Mouse (Mus musculus) leukemia stem cell, adult 10-12 weeks (primary cell): Measurements from ENCODE around the gene Scamp3. TPM values are rescaled to one million over a fixed set of nuclear protein-coding genes. Genes with fewer than 3 reads are reported as not detected.

Source experiments
- polyA plus RNA-seq: library from polyadenylated mRNA; stranded (reverse); fragments of >175 nt; gene quantifications from 2 replicates; pipeline ENCODE4 v1.2.3, GENCODE M21; 2012; ENCODE audit warnings: low replicate concordance

The Scamp3 gene
- 198 and 209 TPM in 2 replicates for polyA plus RNA-seq

DNA sequence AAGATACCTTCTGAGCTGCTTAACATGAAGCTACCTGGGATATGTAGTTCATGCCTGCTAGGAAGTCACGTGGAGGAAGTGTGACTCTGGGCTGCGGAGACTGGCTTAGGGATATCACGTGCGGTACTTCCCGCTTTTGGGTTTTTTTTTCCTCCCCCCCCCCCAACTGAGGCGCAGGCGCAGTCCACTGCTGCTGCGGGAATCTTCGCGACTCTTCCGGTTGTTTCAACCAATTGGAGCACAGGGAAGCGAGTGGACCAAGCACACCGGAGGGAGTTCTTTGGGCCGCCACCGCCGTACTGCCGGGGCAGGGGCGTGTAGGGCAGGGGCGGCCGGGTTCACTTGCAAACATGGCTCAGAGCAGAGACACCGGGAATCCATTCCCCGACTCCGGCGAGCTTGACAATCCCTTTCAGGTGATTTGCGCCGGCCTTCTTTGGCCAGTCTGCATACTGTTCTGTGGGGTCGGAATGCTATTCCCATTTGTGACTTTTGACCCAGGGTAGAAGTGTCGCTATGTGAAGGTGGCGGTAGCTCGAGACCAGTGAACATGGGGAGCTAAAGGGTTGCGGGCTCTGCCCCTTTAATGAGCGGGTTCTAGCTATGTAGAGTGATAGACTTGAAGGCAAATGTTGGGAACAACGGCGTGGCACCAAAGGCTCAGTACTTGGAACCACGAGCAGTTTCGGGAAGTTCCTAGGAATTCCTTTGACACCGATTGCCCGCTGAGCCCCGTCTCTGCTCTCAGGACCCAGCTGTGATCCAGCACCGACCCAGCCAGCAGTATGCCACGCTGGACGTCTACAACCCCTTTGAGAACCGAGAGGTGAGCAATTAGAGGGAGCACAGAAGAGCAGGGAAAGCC is at the start of gene Scamp3:
Gene Scamp3, plus strand, starts transcription at position 232 of the 865 bp plus-strand sequence.

DNA sequence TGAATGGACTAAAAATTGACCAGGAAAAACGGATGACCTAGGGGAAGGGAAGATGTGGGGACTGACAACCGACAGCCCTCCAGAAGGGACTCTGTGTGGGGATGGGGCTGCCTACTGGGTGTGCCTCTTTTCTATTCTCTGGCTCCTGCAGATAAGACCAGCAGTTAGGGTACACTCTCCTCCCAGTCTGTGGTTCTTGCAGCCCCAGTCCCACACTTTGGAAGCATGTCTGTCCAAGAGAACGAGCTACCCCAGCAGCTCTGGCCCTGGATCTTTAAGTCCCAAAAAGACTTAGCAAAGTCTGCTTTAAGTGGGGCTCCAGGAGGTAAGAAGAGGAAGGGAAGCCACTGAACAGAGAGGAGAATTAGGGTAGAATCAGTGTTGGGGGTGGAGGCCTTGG is 41.3 kb upstream of the Scamp3 start, which contains the start of gene Pklr:
Gene Pklr, plus strand, starts transcription at position 185 of the 400 bp plus-strand sequence.

GRCm38 (mm10) chr3:89159616-89160344 is 17.5 kb upstream of the Scamp3 start, which contains the start of gene Hcn3:
Hcn3 (minus strand) TSS chr3:89160196.

GRCm38 (mm10) chr3:89164506-89165267 is 12.6 kb upstream of the Scamp3 start, which contains the start of gene Clk2:
Clk2 (plus strand) TSS chr3:89164795.

DNA sequence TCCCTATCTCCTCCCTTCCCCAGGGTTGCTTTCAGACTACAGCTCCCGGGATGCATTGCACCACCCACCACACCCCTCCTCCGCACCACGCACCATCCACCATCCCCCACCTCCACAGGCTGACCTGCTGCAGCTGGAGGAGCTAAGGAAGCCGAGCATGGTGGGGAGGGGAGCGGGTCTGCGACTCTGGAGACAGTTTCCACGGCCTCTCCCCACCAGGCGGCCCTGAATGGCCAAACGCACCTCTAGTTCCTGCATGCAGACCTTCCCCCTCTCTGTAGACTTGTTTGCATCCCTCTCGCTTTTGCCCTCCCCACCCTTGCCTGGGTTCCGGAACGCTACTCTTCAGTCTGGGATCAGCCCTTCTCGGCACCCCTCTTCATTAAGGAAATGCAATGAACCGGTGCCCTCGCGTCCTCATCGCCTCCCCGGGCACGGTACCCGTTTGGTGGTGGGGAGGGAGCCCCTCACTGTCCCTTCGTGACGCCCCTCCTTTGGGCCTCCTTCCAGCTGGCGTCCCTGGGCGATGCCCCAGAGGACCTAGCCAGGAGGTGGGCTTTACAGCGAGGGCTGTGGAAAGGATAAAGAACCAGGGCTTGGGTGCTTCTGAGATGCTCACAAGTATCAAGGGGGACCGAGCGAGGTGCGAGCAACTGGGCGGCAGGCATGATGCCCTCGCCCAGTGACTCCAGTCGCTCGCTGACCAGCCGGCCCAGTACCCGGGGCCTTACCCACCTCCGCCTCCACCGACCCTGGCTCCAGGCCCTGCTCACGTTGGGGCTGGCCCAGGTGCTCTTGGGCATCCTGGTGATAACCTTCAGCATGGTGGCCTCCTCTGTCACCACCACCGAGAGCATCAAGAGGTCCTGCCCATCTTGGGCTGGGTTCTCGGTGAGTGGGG is 6.0 kb downstream of the Scamp3 start, which contains the start of gene Fam189b:
Gene Fam189b, plus strand, starts transcription at position 86 of the 901 bp plus-strand sequence.

DNA sequence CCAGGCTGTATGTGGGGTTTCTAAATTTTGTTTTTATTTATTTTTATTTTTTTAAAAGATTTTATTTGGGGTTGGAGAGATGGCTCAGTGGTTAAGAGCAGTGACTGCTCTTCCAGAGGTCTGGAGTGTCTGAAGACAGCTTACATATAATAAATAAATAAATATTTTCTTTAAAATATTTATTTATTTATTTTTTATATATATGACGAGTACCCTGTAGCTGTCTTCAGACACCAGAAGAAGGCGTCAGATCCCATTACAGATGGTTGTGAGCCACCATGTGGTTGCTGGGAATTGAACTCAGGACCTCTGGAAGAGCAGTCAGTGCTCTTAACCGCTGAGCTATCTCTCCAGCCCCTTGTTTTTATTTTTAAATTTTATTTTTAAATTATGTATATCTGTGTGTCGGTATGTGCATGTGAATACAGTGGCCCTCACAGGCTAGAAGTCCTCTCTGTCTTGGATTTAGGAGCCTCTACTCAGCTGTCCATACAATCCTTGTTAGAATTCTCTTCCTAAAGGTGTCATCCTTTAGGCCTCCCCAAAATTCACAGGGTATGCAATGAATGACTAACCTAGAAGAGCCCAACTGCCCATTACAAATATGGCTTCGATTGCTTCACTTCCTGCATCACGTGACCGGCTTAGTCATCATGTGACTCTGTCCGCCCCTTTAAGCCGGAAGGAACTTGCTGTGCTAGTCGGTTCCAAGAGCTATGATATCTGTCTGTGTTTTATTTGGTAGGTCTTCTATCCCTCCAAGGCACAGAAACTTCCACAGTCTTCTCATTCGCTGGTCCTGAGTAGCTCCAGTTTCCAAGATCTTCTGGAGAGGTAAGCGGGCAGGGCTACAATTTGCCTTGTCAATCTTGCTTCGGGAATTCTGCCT is 25.2 kb downstream of the Scamp3 start, which contains the start of gene Gba:
Gene Gba, plus strand, starts transcription at position 676 of the 889 bp plus-strand sequence.

GRCm38 (mm10) chr3:89214681-89215411 is 37.6 kb downstream of the Scamp3 start, which contains the start of gene Thbs3:
Thbs3 (plus strand) TSS chr3:89215180.

DNA sequence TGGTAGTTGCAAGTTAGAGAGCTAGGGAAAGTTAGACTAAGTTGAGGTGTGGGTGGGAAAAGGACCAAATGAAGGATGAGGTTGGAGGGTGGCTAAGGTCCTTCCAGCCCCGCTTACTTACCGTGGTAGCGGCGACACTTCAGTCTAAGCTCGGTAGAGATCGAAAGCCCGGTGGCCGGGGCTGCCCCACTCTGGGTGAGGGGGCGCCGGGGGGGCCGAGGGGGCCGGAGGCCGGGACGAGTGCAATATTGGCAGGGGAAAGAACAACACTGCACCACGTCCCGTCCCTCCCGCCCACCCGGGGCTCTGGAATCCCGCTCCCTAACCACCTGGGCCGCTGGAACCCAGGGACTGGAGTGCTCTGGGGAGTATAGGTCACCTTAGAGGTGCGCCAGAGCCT is 49.6 kb downstream of the Scamp3 start, which contains the start of gene Mtx1:
Gene Mtx1, minus strand, starts transcription at position 189 of the 400 bp plus-strand sequence.

DNA sequence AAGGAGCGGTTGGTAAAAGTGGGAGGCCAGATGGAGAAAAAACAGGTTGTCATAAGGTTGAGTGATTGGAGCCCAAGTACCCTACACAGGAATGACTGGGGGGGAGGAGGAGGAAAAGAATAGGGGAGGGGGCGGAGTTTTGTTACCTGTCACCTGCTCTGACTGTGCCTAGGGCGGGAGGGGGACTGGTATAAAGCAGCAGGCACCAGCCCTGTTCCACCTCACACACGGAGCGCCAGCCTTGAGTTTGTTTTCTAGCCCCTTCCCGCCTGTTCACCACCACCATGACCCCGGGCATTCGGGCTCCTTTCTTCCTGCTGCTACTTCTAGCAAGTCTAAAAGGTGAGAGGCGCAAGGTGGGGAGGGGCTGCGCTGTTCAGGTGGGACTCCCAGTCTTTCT is 51.6 kb downstream of the Scamp3 start, which contains the start of gene Muc1:
Gene Muc1, plus strand, starts transcription at position 222 of the 400 bp plus-strand sequence.

Other genes with a start within 250 kb of the Scamp3 start
- gene Ash1l, start 226.9 kb upstream of the Scamp3 start, polyA plus RNA-seq, result 2.0 and 3.8 TPM in 2 replicates
- 22.3 and 106 TPM in 2 replicates for gene Dap3, start 226.3 kb upstream of the Scamp3 start, polyA plus RNA-seq
- gene Rusc1, start 84.2 kb upstream of the Scamp3 start, polyA plus RNA-seq, result 12.2 and 18.4 TPM in 2 replicates
- 1.5 and 5.4 TPM in 2 replicates for gene Gm43738, start 76.4 kb upstream of the Scamp3 start, polyA plus RNA-seq
- 2.5 and 4.7 TPM in 2 replicates for gene Fdps, start 75.5 kb upstream of the Scamp3 start, polyA plus RNA-seq
- 289 and 608 TPM in 2 replicates for gene Pklr, start 41.3 kb upstream of the Scamp3 start, polyA plus RNA-seq
- 0.42 and 0.53 TPM in 2 replicates for gene Hcn3, start 17.3 kb upstream of the Scamp3 start, polyA plus RNA-seq
- 23.7 and 40.4 TPM in 2 replicates for gene Clk2, start 12.7 kb upstream of the Scamp3 start, polyA plus RNA-seq
- gene Fam189b, start 5.7 kb downstream of the Scamp3 start, polyA plus RNA-seq, result 55.0 and 89.5 TPM in 2 replicates
- 5.4 and 6.8 TPM in 2 replicates for gene Gba, start 25.5 kb downstream of the Scamp3 start, polyA plus RNA-seq
- 0.07 and 0.12 TPM in 2 replicates for gene Thbs3, start 37.7 kb downstream of the Scamp3 start, polyA plus RNA-seq
- gene Mtx1, start 49.6 kb downstream of the Scamp3 start, polyA plus RNA-seq, result 448 and 636 TPM in 2 replicates
- gene Muc1, start 51.6 kb downstream of the Scamp3 start, polyA plus RNA-seq, result 0.77 TPM in 1 of 2 replicates, not detected in the other
- gene Krtcap2, start 68.5 kb downstream of the Scamp3 start, polyA plus RNA-seq, result 48.3 and 213 TPM in 2 replicates
- gene Trim46, start 68.8 kb downstream of the Scamp3 start, polyA plus RNA-seq, result 2.6 and 5.4 TPM in 2 replicates
- 175 and 302 TPM in 2 replicates for gene Dpm3, start 81.9 kb downstream of the Scamp3 start, polyA plus RNA-seq
- 10.0 and 13.3 TPM in 2 replicates for gene Slc50a1, start 93.1 kb downstream of the Scamp3 start, polyA plus RNA-seq
- gene Efna1, start 103.7 kb downstream of the Scamp3 start, polyA plus RNA-seq, result 0.14 and 1.4 TPM in 2 replicates
- not detected in 2 replicates for gene Efna3, start 145.5 kb downstream of the Scamp3 start, polyA plus RNA-seq
- 0.39 and 0.50 TPM in 2 replicates for gene Efna4, start 160.6 kb downstream of the Scamp3 start, polyA plus RNA-seq
- gene Adam15, start 172.5 kb downstream of the Scamp3 start, polyA plus RNA-seq, result 28.1 and 30.7 TPM in 2 replicates
- gene Dcst2, start 184.5 kb downstream of the Scamp3 start, polyA plus RNA-seq, result not detected in 2 replicates
- gene Dcst1, start 187.8 kb downstream of the Scamp3 start, polyA plus RNA-seq, result not detected in 2 replicates
- gene Zbtb7b, start 217.3 kb downstream of the Scamp3 start, polyA plus RNA-seq, result 48.8 and 81.5 TPM in 2 replicates
- gene Lenep, start 225.3 kb downstream of the Scamp3 start, polyA plus RNA-seq, result not detected in 2 replicates
- gene Flad1, start 234.4 kb downstream of the Scamp3 start, polyA plus RNA-seq, result 6.2 and 29.0 TPM in 2 replicates
- gene Cks1b, start 240.9 kb downstream of the Scamp3 start, polyA plus RNA-seq, result 26.6 and 26.7 TPM in 2 replicates
- 159 TPM in 2 replicates for gene Shc1, start 241.0 kb downstream of the Scamp3 start, polyA plus RNA-seq